Mouse (Mus musculus): ENCODE measurements around the gene Gtpbp1.
A peak's percentile ranks its signal among the peaks of the same experiment; 100 is the strongest.

DNA sequence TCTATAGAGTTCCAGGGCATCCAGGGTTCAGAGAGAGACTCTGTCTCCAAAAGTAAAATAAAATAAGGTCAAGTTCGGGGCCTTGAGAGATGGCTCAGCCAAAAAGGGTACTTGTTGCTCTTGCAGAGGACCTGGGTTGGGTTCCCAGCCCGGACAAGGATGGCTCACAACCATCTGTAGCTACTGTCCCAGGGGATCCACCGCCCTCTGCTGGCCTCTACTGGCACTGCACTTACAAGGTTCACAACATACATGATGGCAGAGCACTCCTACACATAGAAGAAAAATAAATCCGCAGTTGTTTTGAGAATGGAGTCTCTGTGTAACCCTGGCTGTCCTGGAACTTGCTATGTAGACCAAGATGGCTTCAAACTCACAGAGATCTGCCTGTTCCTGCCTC is 28.8 kb upstream of the Gtpbp1 start:
- TF ChIP-seq CTCF (IDR thresholded peaks at IDR 0.05; ENCODE audit: low read depth, low read length) (peak; percentile 74), POLR2A (IDR thresholded peaks at IDR 0.05; ENCODE audit: extremely low read depth, insufficient read depth, low read length) (no peak)
